Mouse (Mus musculus) CH12.LX (cell line): ENCODE data around the gene Kcnb1. TPM values are rescaled to one million over a fixed set of nuclear protein-coding genes. Genes with fewer than 3 reads are reported as not detected.
A peak's percentile ranks its signal among the peaks of the same experiment; 100 is the strongest.

Experiments used
- DNase-seq: peaks from one replicate; pipeline ENCODE4 v3.0.0-alpha.2; 2013; ENCODE audit errors: extremely low read depth
- H3K27ac ChIP-seq: 2 replicates; pipeline ENCODE4 v1.5.1; 2012; ENCODE audit warnings: low read depth, mild to moderate bottlenecking, control low read depth, moderate library complexity; ENCODE audit not compliant: insufficient read depth
- H3K27me3 ChIP-seq: replicated peaks from 2 replicates; pipeline ENCODE3; 2012; ENCODE audit warnings: inconsistent platforms
- H3K36me3 ChIP-seq, 2 experiments: replicated peaks in 1 of 2; 2 replicates each; pipeline versions ENCODE3 to v1.6.1; 2012; ENCODE audit warnings: inconsistent platforms in 1 of 2, low read length in 1 of 2, mild to moderate bottlenecking in 1 of 2, mixed read lengths in 1 of 2, moderate library complexity in 1 of 2; ENCODE audit not compliant: control insufficient read depth in 1 of 2, insufficient read depth in 1 of 2
- H3K4me1 ChIP-seq, 2 experiments: 2 replicates each; pipeline ENCODE4 v1.6.1; 2012; ENCODE audit warnings: inconsistent platforms in 1 of 2, moderate library complexity in 1 of 2; ENCODE audit not compliant: insufficient read depth in 2 of 2, control insufficient read depth in 1 of 2
- H3K4me2 ChIP-seq: 2 replicates; pipeline ENCODE4 v1.6.1; 2012; ENCODE audit warnings: low read depth, mild to moderate bottlenecking, control low read depth; ENCODE audit not compliant: poor library complexity, insufficient read depth, severe bottlenecking
- H3K4me3 ChIP-seq, 3 experiments: fragments of 150-350 bp in 1 of 3; sonication (generic) in 1 of 3; replicated peaks in 1 of 3; 2 replicates each; pipeline versions ENCODE3 to v1.5.1; 2011 to 2012; ENCODE audit warnings: low read depth in 2 of 3, low read length in 2 of 3, mild to moderate bottlenecking in 2 of 3, moderate library complexity in 2 of 3, control low read depth in 1 of 3, improper control_type of control experiment in 1 of 3, inconsistent platforms in 1 of 3, mixed read lengths in 1 of 3; ENCODE audit not compliant: poor library complexity in 1 of 3
- H3K79me2 ChIP-seq: replicated peaks from 2 replicates; pipeline ENCODE4 v1.6.1; 2012; ENCODE audit warnings: mild to moderate bottlenecking, moderate library complexity; ENCODE audit not compliant: control insufficient read depth, poor library complexity, insufficient read depth, severe bottlenecking; ENCODE audit errors: extremely low read depth
- H3K9ac ChIP-seq: 2 replicates; pipeline ENCODE4 v1.6.1; 2012; ENCODE audit warnings: low read depth, mild to moderate bottlenecking, control low read depth, moderate library complexity; ENCODE audit not compliant: insufficient read depth
- H3K9me3 ChIP-seq: replicated peaks from 2 replicates; pipeline ENCODE3; 2012; ENCODE audit warnings: low read length, inconsistent platforms, mixed read lengths
- BHLHE40 ChIP-seq: IDR thresholded peaks from 2 replicates; pipeline ENCODE4 v1.6.1; 2011; ENCODE audit warnings: mild to moderate bottlenecking, low read depth, low read length, improper control_type of control experiment
- CHD2 ChIP-seq: IDR thresholded peaks from 2 replicates; pipeline ENCODE4 v1.6.1; 2011; ENCODE audit warnings: low read length, improper control_type of control experiment
- CTCF ChIP-seq, 2 experiments: IDR thresholded peaks in 1 of 2; conservative IDR thresholded peaks in 1 of 2; 2 replicates each; pipeline ENCODE4 v1.5.1; 2011 to 2012; ENCODE audit warnings: low read depth in 2 of 2, low read length in 2 of 2, improper control_type of control experiment in 1 of 2, inconsistent platforms in 1 of 2, mild to moderate bottlenecking in 1 of 2, moderate library complexity in 1 of 2
- GABPA ChIP-seq: IDR thresholded peaks from 2 replicates; pipeline ENCODE4 v1.6.1; 2012; ENCODE audit warnings: low read depth, low read length, improper control_type of control experiment, inconsistent platforms; ENCODE audit not compliant: insufficient replicate concordance
- KAT2A ChIP-seq: IDR thresholded peaks from 2 replicates; pipeline ENCODE4 v1.6.1; 2012; ENCODE audit warnings: low read length, improper control_type of control experiment, inconsistent platforms; ENCODE audit not compliant: insufficient replicate concordance
- MYC ChIP-seq: IDR thresholded peaks from 2 replicates; pipeline ENCODE4 v1.6.1; 2011; ENCODE audit warnings: low read depth, mild to moderate bottlenecking, improper control_type of control experiment, low read length
- RAD21 ChIP-seq: IDR thresholded peaks from 2 replicates; pipeline ENCODE4 v1.6.1; 2011; ENCODE audit warnings: low read depth, mild to moderate bottlenecking, low read length, improper control_type of control experiment, moderate library complexity
- SMC3 ChIP-seq: IDR thresholded peaks from 2 replicates; pipeline ENCODE4 v1.6.1; 2011; ENCODE audit warnings: low read depth, low read length, improper control_type of control experiment
- TBP ChIP-seq: conservative IDR thresholded peaks from 2 replicates; pipeline ENCODE4 v1.6.1; 2011; ENCODE audit warnings: low read depth, low read length, improper control_type of control experiment
- ZC3H11A ChIP-seq: IDR thresholded peaks from 2 replicates; pipeline ENCODE4 v1.6.1; 2012; ENCODE audit warnings: low read depth, mild to moderate bottlenecking, inconsistent platforms, low read length, improper control_type of control experiment
- ZMIZ1 ChIP-seq: IDR thresholded peaks from 2 replicates; pipeline ENCODE4 v1.6.1; 2012; ENCODE audit warnings: low read depth, mild to moderate bottlenecking, inconsistent platforms, low read length, improper control_type of control experiment
- dilution Hi-C: fragments of 300-500 bp; cut with MboI; formaldehyde crosslinking; loops from 2 replicates; pipeline ENCODE4 v1.14.3; 2020; ENCODE audit warnings: low sequenced_read_pairs; ENCODE audit not compliant: extremely low pct_unique_long_range_greater_than_20kb, extremely low pct_ligation_motif_present
- in situ Hi-C: fragments of 300-500 bp; cut with MboI; formaldehyde crosslinking; loops from 3 replicates; pipeline ENCODE4 v1.14.3; 2019; ENCODE audit warnings: low sequenced_read_pairs, low pct_ligation_motif_present, low pct_unique_long_range_greater_than_20kb, mixed read lengths
- polyA plus RNA-seq: library from polyadenylated mRNA; unstranded; fragments of >175 nt; gene quantifications from 2 replicates; pipeline ENCODE4 v1.2.1, GENCODE M21; 2012; ENCODE audit warnings: low read depth; ENCODE audit not compliant: insufficient read length
- total RNA-seq, 2 experiments: library from RNA; depleted of rRNA; stranded (reverse); fragments of 300-350 nt in 1 of 2; fragments of >200 nt in 1 of 2; gene quantifications; 2 replicates each; pipeline ENCODE4 v1.2.3; 2012 to 2014

Kcnb1 gene
- total and polyA plus RNA-seq, 3 experiments, result 2.5 to 6.6 (median 5.1) TPM

- in situ Hi-C loops (loop anchor here (5.0 kb wide), 1 partner anchor 57 kb away; no protein-coding TSS in a partner anchor), dilution Hi-C loops (no loop called here)
- TF ChIP-seq KAT2A (no peak), TBP (peak; percentile 41)
- peak overlapping the region; percentile 57 to 66 (median 64) for H3K4me3 ChIP-seq
- peaks cover 8 to 25% of the 10 kb centered on the region in 2 experiments; a peak in 3 of 4 replicates for H3K4me1 ChIP-seq
- H3K79me2 ChIP-seq, result no peaks in the 10 kb centered on the region
- peaks cover 3% of the 10 kb centered on the region for H3K27me3 ChIP-seq
- peak overlapping the region; percentile 5; the same call in 1 of the 2 replicates for H3K27ac ChIP-seq
- H3K9me3 ChIP-seq, result no peaks in the 10 kb centered on the region
- no peak overlapping the region for H3K4me2 ChIP-seq
- DNase-seq, result peak; percentile 74
- peaks cover 9 to 46% of the 10 kb centered on the region in 2 experiments for H3K36me3 ChIP-seq
- no peak overlapping the region for H3K9ac ChIP-seq
Measured at GRCm38 (mm10) chr2:167220736-167221135, 30.8 kb upstream of the Kcnb1 start.

GRCm38 (mm10) chr2:167219154-167219775 lies 29.3 kb upstream of the Kcnb1 start:
- Histone ChIP-seq H3K9me3 (peaks cover 2% of the 10 kb centered on the region), H3K4me1 (peaks cover 8 to 25% of the 10 kb centered on the region in 2 experiments; a peak in 3 of 4 replicates), H3K27ac (no peak overlapping the region), H3K36me3 (peaks cover 9 to 55% of the 10 kb centered on the region in 2 experiments), H3K4me3 (no peak overlapping the region), H3K9ac (no peak overlapping the region), H3K27me3 (no peaks in the 10 kb centered on the region), H3K79me2 (no peaks in the 10 kb centered on the region), H3K4me2 (no peak overlapping the region)
- DNase-seq, result peak; percentile 82
- TF ChIP-seq ZC3H11A (peak; percentile 60), RAD21 (peak; percentile 96), MYC (no peak), SMC3 (peak; percentile 93), ZMIZ1 (no peak), CTCF (conservative IDR thresholded peaks at IDR 0.05 in 1 of 2, IDR thresholded peaks at IDR 0.05 in 1 of 2; ENCODE audit: low read depth in 2 of 2, low read length in 2 of 2) (peak; percentile 77 to 97), BHLHE40 (no peak), CHD2 (no peak)
- dilution Hi-C loops, result no loop called here
- in situ Hi-C loops, result loop anchor here (5.0 kb wide), 1 partner anchor 107 kb away; no protein-coding TSS in a partner anchor

- in situ Hi-C loops, result loop anchor here (5.0 kb wide), 1 partner anchor 141 kb away; no protein-coding TSS in a partner anchor
- Histone ChIP-seq H3K4me2 (no peak overlapping the region), H3K27ac (no peak overlapping the region), H3K4me1 (peaks cover 0 to 8% of the 10 kb centered on the region in 2 experiments; a peak in 1 of 4 replicates), H3K79me2 (no peaks in the 10 kb centered on the region), H3K4me3 (no peak overlapping the region), H3K27me3 (peaks cover 7% of the 10 kb centered on the region), H3K9me3 (peaks cover 15% of the 10 kb centered on the region), H3K36me3 (peaks cover 9 to 91% of the 10 kb centered on the region in 2 experiments), H3K9ac (no peak overlapping the region)
- TF ChIP-seq KAT2A, result no peak
- no peak for TF ChIP-seq RAD21
- no peak for TF ChIP-seq GABPA
- no peak for DNase-seq
- dilution Hi-C loops, result no loop called here
Measured at GRCm38 (mm10) chr2:167213666-167214065, 23.7 kb upstream of the Kcnb1 start.
